Mouse (Mus musculus): ENCODE data around the gene S100a3.

Gene S100a3

GRCm38 (mm10) chr3:90647291-90647690 lies 86.9 kb downstream of the S100a3 start:
- in situ Hi-C loops (cut with MboI; ENCODE audit: low pct_unique_long_range_greater_than_20kb in 1 of 2, low sequenced_read_pairs in 2 of 2, unreplicated experiment in 1 of 2), result no loop called here

- in situ Hi-C loops (cut with MboI; ENCODE audit: low pct_unique_long_range_greater_than_20kb in 1 of 2, low sequenced_read_pairs in 2 of 2, unreplicated experiment in 1 of 2), result no loop called here
Measured at GRCm38 (mm10) chr3:90648981-90649380, 88.6 kb downstream of the S100a3 start.

GRCm38 (mm10) chr3:90649832-90650231 lies 89.5 kb downstream of the S100a3 start:
- in situ Hi-C loops (cut with MboI; ENCODE audit: low pct_unique_long_range_greater_than_20kb in 1 of 2, low sequenced_read_pairs in 2 of 2, unreplicated experiment in 1 of 2), result loop anchor here in 1 of 2 experiments (10.0 kb wide), 2 partner anchors 55 to 65 kb away; no protein-coding TSS in a partner anchor

Measured in mouse embryonic stem cell (cell line).